In the genomic region with DNA sequence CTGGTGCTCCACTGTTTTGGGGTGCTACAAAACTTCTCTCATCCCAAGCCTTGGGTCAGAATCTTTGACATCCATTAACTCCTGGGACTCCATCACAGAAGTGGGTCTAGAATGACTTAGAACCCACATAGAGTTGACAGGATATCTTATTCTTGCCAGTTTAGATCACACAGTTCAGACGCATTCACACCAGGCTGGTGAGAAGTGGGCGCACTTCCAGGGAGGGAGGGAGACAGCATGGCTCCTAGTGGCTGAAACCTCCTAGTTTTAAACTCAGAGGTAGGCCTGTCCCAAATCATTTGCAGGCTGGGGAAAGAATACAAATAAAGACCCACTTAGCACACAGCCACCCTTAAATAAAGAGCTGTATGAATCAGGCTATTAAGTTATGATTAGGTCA, we compare ENCODE assay signal across 9 mouse cellular contexts. TPM values are rescaled to one million over a fixed set of nuclear protein-coding genes. Genes with fewer than 3 reads are reported as not detected.
DNase-seq lines count a peak whose midpoint lies in the region; ATAC-seq and TF ChIP-seq lines count a peak whose summit lies in the region.
"Had no signal": no experiment of that assay in that cellular context is flagged by ENCODE, and none has a peak within 500 bp of the region (broad histone marks: within the 10 kb centered on the region; RNA-seq: fewer than 3 reads in every experiment).

No protein-coding gene starts in this region.

- no peak overlapping the region for H3K9ac ChIP-seq in kidney, embryonic 14.5 days (ENCODE audit: low read depth, low read length)
- no peak overlapping the region for H3K9ac ChIP-seq in kidney, embryonic 16.5 days (replicated peaks; ENCODE audit: low read length)

- H3K4me1 ChIP-seq in kidney, embryonic 14.5 days (ENCODE audit: control insufficient read depth, insufficient read depth, low read length), result peaks cover 6% of the 10 kb centered on the region; the same call in 1 of the 2 replicates
- 0 out of 2 replicates have a peak, but pooled peaks cover 8% of the 10 kb centered on the region for H3K4me1 ChIP-seq in kidney, embryonic 16.5 days (ENCODE audit: insufficient read depth, low read length)

- peak overlapping the region; percentile 61 for H3K27ac ChIP-seq in gastrocnemius, adult 2 months
- H3K27ac ChIP-seq in kidney, embryonic 14.5 days (ENCODE audit: low read depth, low read length), result peak overlapping the region; percentile 37; the same call in 1 of the 2 replicates
- H3K27ac ChIP-seq in kidney, embryonic 16.5 days (ENCODE audit: low read length), result peak overlapping the region; percentile 68

- no peaks in the 10 kb centered on the region for H3K27me3 ChIP-seq in kidney, embryonic 14.5 days (ENCODE audit: control insufficient read depth, insufficient read depth, low read length)
- no peaks in the 10 kb centered on the region for H3K27me3 ChIP-seq in kidney, embryonic 16.5 days (ENCODE audit: insufficient read depth, low read length)

- TF ChIP-seq CTCF in gastrocnemius, adult 2 months (IDR thresholded peaks at IDR 0.05), result no peak

- no peak overlapping the region for H3K4me3 ChIP-seq in gastrocnemius, adult 2 months
- no peak overlapping the region for H3K4me3 ChIP-seq in kidney, embryonic 14.5 days (ENCODE audit: low read length)
- no peak overlapping the region for H3K4me3 ChIP-seq in kidney, embryonic 16.5 days (ENCODE audit: low read length)

- ATAC-seq in kidney, embryonic 14.5 days (ENCODE audit: low FRiP score, low TSS enrichment), result no peak
- no peak for ATAC-seq in kidney, embryonic 16.5 days (ENCODE audit: low FRiP score, low TSS enrichment)

- intact Hi-C loops in gastrocnemius, adult 2 months (cut with DNase I), result no loop called here
- intact Hi-C loops in gastrocnemius, postnatal 36 days (cut with DNase I), result no loop called here

- H3K9me3 ChIP-seq in kidney, embryonic 14.5 days (ENCODE audit: control insufficient read depth, low read length), result no peaks in the 10 kb centered on the region
- no peaks in the 10 kb centered on the region for H3K9me3 ChIP-seq in kidney, embryonic 16.5 days (ENCODE audit: low read length)

- WGBS in kidney, embryonic 14.5 days, result 84% methylated on average over 2 of the region's 2 CpGs
- 81% methylated on average over 2 of the region's 2 CpGs for WGBS in kidney, embryonic 16.5 days

- H3K4me2 ChIP-seq in kidney, embryonic 14.5 days (replicated peaks; ENCODE audit: low read depth, low read length), result no peak overlapping the region
- H3K4me2 ChIP-seq in kidney, embryonic 16.5 days (replicated peaks; ENCODE audit: low read depth, low read length), result no peak overlapping the region

- H3K36me3 ChIP-seq in kidney, embryonic 14.5 days (ENCODE audit: control insufficient read depth, insufficient read depth, low read length), result peaks cover 3% of the 10 kb centered on the region; the same call in 1 of the 2 replicates
- H3K36me3 ChIP-seq in kidney, embryonic 16.5 days (ENCODE audit: insufficient read depth, low read length), result no peaks in the 10 kb centered on the region

- DNase-seq in gastrocnemius, adult 2 months, result no peak
- no peak for DNase-seq in gastrocnemius, postnatal 36 days
- DNase-seq in kidney, adult 9 months, result no peak
- DNase-seq in Muller cell, postnatal 12 days (ENCODE audit: inconsistent ontology term), result peak; percentile 22
- DNase-seq in retina, postnatal 1 day, result no peak
- no peak for DNase-seq in layer of hippocampus, postnatal 36 days
- DNase-seq: B cell, adult 2 months had no signal

RNA-seq across cellular contexts. Expression of gene Tfcp2, which starts 22.6 kb away (rescaled TPM):
- total RNA-seq in gastrocnemius, adult 2 months (2021), result 10 to 100 TPM; 11.6 to 12.6 TPM
- total RNA-seq in gastrocnemius, postnatal 36 days (2021), result 10 to 100 TPM in 1 of 2 experiments, 1 to 10 TPM in 1; 9.2 to 10.8 TPM
- 17.7 and 32.9 TPM in 2 replicates for polyA plus RNA-seq in kidney, embryonic 14.5 days (2014; fragmentation: Nextera tagmentation; extraction: Ambion mirVana)
- polyA plus RNA-seq in kidney, embryonic 16.5 days (2015; fragmentation: Nextera tagmentation; extraction: Ambion mirVana), result 37.5 and 37.8 TPM in 2 replicates
- total RNA-seq in layer of hippocampus, postnatal 36 days (2021), result 10 to 100 TPM; 26.9 to 33.4 TPM

RNA-seq across cellular contexts. Expression of gene Pou6f1, which starts 25.4 kb away (rescaled TPM):
- 10 to 100 TPM; 12.9 to 13.1 TPM for total RNA-seq in gastrocnemius, adult 2 months (2021)
- total RNA-seq in gastrocnemius, postnatal 36 days (2021), result 10 to 100 TPM; 10.4 to 14.1 TPM
- 9.6 and 14.6 TPM in 2 replicates for polyA plus RNA-seq in kidney, embryonic 14.5 days (2014; fragmentation: Nextera tagmentation; extraction: Ambion mirVana)
- 10.1 and 10.2 TPM in 2 replicates for polyA plus RNA-seq in kidney, embryonic 16.5 days (2015; fragmentation: Nextera tagmentation; extraction: Ambion mirVana)
- 100 to 1,000 TPM; 105 to 106 TPM for total RNA-seq in layer of hippocampus, postnatal 36 days (2021)

RNA-seq across cellular contexts. Expression of gene Dazap2, which starts 40.8 kb away (rescaled TPM):
- 10 to 100 TPM; 61.3 to 72.4 TPM for total RNA-seq in gastrocnemius, adult 2 months (2021)
- 10 to 100 TPM; 50.3 to 66.5 TPM for total RNA-seq in gastrocnemius, postnatal 36 days (2021)
- polyA plus RNA-seq in kidney, embryonic 14.5 days (2014; fragmentation: Nextera tagmentation; extraction: Ambion mirVana), result 236 and 274 TPM in 2 replicates
- 262 and 290 TPM in 2 replicates for polyA plus RNA-seq in kidney, embryonic 16.5 days (2015; fragmentation: Nextera tagmentation; extraction: Ambion mirVana)
- total RNA-seq in layer of hippocampus, postnatal 36 days (2021), result 100 to 1,000 TPM; 108 to 109 TPM

Comparison
In these comparisons a context has a peak if more than half of its experiments do, and no peak if none do; other contexts are left out.
1. RNA of gene Pou6f1, which starts 25.4 kb away (total RNA-seq): 105 to 106 TPM in layer of hippocampus, postnatal 36 days; 10.4 to 14.1 TPM in gastrocnemius, postnatal 36 days and 12.9 to 13.1 TPM in gastrocnemius, adult 2 months; every median in the first group is over 4 times any median in the second.
2. Peak in every context shown above with its lines, with median percentiles within 50 percentile points of each other: H3K27ac ChIP-seq.